Mouse (Mus musculus): ENCODE results near the gene Cd3d. TPM values are rescaled to one million over a fixed set of nuclear protein-coding genes. Genes with fewer than 3 reads are reported as not detected.

Gene Cd3d
- 2.4 and 6.5 TPM in 2 replicates for polyA plus RNA-seq (2015; fragmentation: Nextera tagmentation; extraction: Ambion mirVana)

DNA sequence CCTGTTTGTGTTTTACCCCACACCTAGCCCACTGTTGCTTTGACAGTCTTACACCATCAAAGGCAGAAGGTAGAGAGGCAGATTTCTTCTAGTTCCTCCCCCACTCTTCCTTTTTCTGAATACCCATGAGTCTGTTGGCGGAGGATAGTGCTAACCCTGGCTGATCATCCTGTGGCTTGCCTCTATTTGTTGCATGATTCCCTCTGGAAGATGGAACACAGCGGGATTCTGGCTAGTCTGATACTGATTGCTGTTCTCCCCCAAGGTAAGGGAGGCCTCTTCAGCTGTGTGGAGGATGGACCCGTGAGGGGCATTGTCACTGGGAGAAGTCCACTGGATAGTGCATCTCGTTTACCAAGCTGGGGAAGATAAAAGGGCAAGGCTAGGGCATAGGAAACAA, at the start of gene Cd3d:
Gene Cd3d, plus strand, starts transcription at position 111 of the 400 bp plus-strand sequence.
- H3K4me3 ChIP-seq (ENCODE audit: low read length), result no peak within 1 kb of the TSS
- no peaks in the 10 kb centered on the region for H3K4me1 ChIP-seq (replicated peaks; ENCODE audit: control insufficient read depth, insufficient read depth, low read length)
- no peak within 1 kb of the TSS for H3K9ac ChIP-seq (ENCODE audit: low read length)
- no peaks in the 10 kb centered on the region for H3K27me3 ChIP-seq (ENCODE audit: control insufficient read depth, insufficient read depth, low read depth, low read length)
- H3K4me2 ChIP-seq (ENCODE audit: low read depth, low read length), result no peak within 1 kb of the TSS
- H3K36me3 ChIP-seq (ENCODE audit: control insufficient read depth, insufficient read depth, low read length), result no peaks in the 10 kb centered on the region
- H3K9me3 ChIP-seq (ENCODE audit: control insufficient read depth, low read length), result no peaks in the 10 kb centered on the region
- no peak for ATAC-seq (ENCODE audit: low read depth)
- 77% methylated on average over 4 of the region's 4 CpGs for WGBS
- no peak within 1 kb of the TSS for H3K27ac ChIP-seq (ENCODE audit: low read length)

DNA sequence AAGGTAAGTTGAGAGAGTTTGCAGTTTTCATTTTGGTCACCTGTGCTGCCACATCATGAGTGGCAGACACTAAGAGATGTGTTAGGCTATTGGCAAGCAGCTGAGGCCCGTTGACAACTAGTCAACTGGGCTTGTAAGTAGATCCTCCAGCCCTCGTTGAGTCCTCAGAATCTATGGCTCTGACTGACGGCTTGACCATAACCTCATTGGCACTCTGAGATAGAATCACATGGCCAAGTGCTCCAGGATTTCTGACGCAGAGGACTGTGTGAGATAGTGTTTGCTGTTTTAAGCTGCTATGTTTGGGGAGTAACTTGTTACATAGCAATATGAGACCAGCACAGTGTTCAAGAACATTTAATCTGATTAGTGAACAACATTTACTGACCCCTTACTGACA, 39.8 kb upstream of the Cd3d start:
- Histone ChIP-seq H3K9me3 (ENCODE audit: control insufficient read depth, low read length) (no peaks in the 10 kb centered on the region), H3K4me3 (ENCODE audit: low read length) (no peak overlapping the region), H3K4me1 (replicated peaks; ENCODE audit: control insufficient read depth, insufficient read depth, low read length) (no peaks in the 10 kb centered on the region), H3K27ac (ENCODE audit: low read length) (no peak overlapping the region), H3K36me3 (ENCODE audit: control insufficient read depth, insufficient read depth, low read length) (peaks cover 25% of the 10 kb centered on the region), H3K27me3 (ENCODE audit: control insufficient read depth, insufficient read depth, low read depth, low read length) (no peaks in the 10 kb centered on the region), H3K4me2 (ENCODE audit: low read depth, low read length) (no peak overlapping the region), H3K9ac (ENCODE audit: low read length) (no peak overlapping the region)
- no peak for ATAC-seq (ENCODE audit: low read depth)
- 80% methylated on average over 4 of the region's 4 CpGs for WGBS

DNA sequence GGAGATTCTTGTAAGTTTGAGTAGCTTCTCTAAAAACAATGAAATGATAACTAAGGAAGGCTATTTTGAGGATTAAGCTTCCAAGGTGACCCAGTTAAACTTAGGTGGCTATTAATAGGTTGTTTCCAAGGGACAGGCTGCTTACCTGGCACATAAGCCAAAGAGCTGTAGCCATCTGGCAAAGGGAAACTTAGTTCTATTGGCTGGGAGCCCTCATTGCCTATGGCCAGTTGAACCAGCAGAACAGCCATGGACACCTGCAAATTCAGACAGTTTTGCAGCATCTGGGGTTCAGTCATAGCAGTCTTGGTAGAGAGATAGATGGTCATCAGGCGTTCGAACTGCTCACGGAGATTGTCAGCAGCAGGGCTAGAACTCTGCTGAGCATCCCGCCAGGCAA, 39.2 kb upstream of the Cd3d start:
- 96% methylated on average over 4 of the region's 4 CpGs for WGBS
- Histone ChIP-seq H3K9ac (ENCODE audit: low read length) (no peak overlapping the region), H3K4me2 (ENCODE audit: low read depth, low read length) (no peak overlapping the region), H3K4me3 (ENCODE audit: low read length) (no peak overlapping the region), H3K4me1 (replicated peaks; ENCODE audit: control insufficient read depth, insufficient read depth, low read length) (no peaks in the 10 kb centered on the region), H3K36me3 (ENCODE audit: control insufficient read depth, insufficient read depth, low read length) (peaks cover 25% of the 10 kb centered on the region), H3K27me3 (ENCODE audit: control insufficient read depth, insufficient read depth, low read depth, low read length) (no peaks in the 10 kb centered on the region), H3K9me3 (ENCODE audit: control insufficient read depth, low read length) (no peaks in the 10 kb centered on the region), H3K27ac (ENCODE audit: low read length) (no peak overlapping the region)
- no peak for ATAC-seq (ENCODE audit: low read depth)

- no peak overlapping the region for H3K4me2 ChIP-seq (ENCODE audit: low read depth, low read length)
- WGBS, result 88% methylated on average over 7 of the region's 7 CpGs
- no peak overlapping the region for H3K4me3 ChIP-seq (ENCODE audit: low read length)
- H3K9ac ChIP-seq (ENCODE audit: low read length), result no peak overlapping the region
- no peaks in the 10 kb centered on the region for H3K9me3 ChIP-seq (ENCODE audit: control insufficient read depth, low read length)
- no peaks in the 10 kb centered on the region for H3K4me1 ChIP-seq (replicated peaks; ENCODE audit: control insufficient read depth, insufficient read depth, low read length)
- ATAC-seq (ENCODE audit: low read depth), result no peak
- H3K27ac ChIP-seq (ENCODE audit: low read length), result no peak overlapping the region
- peaks cover 48% of the 10 kb centered on the region for H3K36me3 ChIP-seq (ENCODE audit: control insufficient read depth, insufficient read depth, low read length)
- no peaks in the 10 kb centered on the region for H3K27me3 ChIP-seq (ENCODE audit: control insufficient read depth, insufficient read depth, low read depth, low read length)
Measured at GRCm38 (mm10) chr9:44946185-44946695, 35.3 kb upstream of the Cd3d start.

- H3K27me3 ChIP-seq (ENCODE audit: control insufficient read depth, insufficient read depth, low read depth, low read length), result no peaks in the 10 kb centered on the region
- H3K4me2 ChIP-seq (ENCODE audit: low read depth, low read length), result no peak overlapping the region
- H3K27ac ChIP-seq (ENCODE audit: low read length), result no peak overlapping the region
- ATAC-seq (ENCODE audit: low read depth), result no peak
- H3K36me3 ChIP-seq (ENCODE audit: control insufficient read depth, insufficient read depth, low read length), result peaks cover 49% of the 10 kb centered on the region
- no peaks in the 10 kb centered on the region for H3K4me1 ChIP-seq (replicated peaks; ENCODE audit: control insufficient read depth, insufficient read depth, low read length)
- H3K9me3 ChIP-seq (ENCODE audit: control insufficient read depth, low read length), result no peaks in the 10 kb centered on the region
- 90% methylated on average over 5 of the region's 5 CpGs for WGBS
- no peak overlapping the region for H3K9ac ChIP-seq (ENCODE audit: low read length)
- no peak overlapping the region for H3K4me3 ChIP-seq (ENCODE audit: low read length)
Measured at GRCm38 (mm10) chr9:44947836-44948235, 33.8 kb upstream of the Cd3d start.

GRCm38 (mm10) chr9:44954432-44954831, 27.2 kb upstream of the Cd3d start:
- ATAC-seq (ENCODE audit: low read depth), result no peak
- Histone ChIP-seq H3K9me3 (ENCODE audit: control insufficient read depth, low read length) (no peaks in the 10 kb centered on the region), H3K4me3 (ENCODE audit: low read length) (no peak overlapping the region), H3K4me1 (replicated peaks; ENCODE audit: control insufficient read depth, insufficient read depth, low read length) (no peaks in the 10 kb centered on the region), H3K9ac (ENCODE audit: low read length) (no peak overlapping the region), H3K36me3 (ENCODE audit: control insufficient read depth, insufficient read depth, low read length) (peaks cover 50% of the 10 kb centered on the region), H3K27me3 (ENCODE audit: control insufficient read depth, insufficient read depth, low read depth, low read length) (no peaks in the 10 kb centered on the region), H3K27ac (ENCODE audit: low read length) (no peak overlapping the region), H3K4me2 (ENCODE audit: low read depth, low read length) (no peak overlapping the region)
- 84% methylated on average over 3 of the region's 3 CpGs for WGBS

DNA sequence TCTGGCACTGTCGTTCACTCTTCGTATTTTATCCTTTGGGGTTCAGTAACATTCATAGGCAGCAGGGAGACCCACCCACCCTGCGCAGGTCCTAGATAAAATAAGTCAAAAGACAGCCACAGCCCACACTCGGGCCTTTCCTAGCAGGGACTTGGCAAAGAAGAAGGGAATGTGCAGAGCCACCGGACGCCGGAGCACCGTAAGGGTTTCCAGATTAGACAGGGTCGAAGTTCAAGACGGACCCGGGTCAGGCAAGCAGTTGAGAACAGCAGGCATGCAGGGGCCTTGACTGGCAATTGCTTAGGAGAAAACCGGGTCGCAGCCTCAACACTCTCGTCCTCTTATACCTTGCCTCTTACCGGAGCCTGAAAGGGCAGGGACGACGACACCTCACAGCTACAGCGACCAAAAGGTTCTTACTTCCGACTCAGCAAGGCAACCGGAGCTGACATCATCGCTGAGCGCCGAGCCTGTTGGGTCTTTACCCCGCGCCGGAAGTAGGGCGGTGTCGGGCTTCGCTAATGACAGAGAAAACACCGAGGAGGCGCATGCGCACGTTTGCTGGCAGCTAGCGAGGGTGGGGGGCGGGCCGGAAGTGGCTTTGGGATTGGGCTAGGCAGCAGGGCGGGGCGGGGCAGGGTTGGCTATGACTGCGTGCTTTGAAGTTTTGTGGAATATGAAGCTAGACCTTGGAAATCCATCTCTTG, 16.3 kb upstream of the Cd3d start, which contains the start of gene Ube4a:
Gene Ube4a, minus strand, starts transcription at position 475 of the 707 bp plus-strand sequence.
- peaks cover 13% of the 10 kb centered on the region for H3K4me1 ChIP-seq (replicated peaks; ENCODE audit: control insufficient read depth, insufficient read depth, low read length)
- no peaks in the 10 kb centered on the region for H3K9me3 ChIP-seq (ENCODE audit: control insufficient read depth, low read length)
- peak within 1 kb of the TSS; percentile 91 for H3K4me2 ChIP-seq (ENCODE audit: low read depth, low read length)
- H3K9ac ChIP-seq (ENCODE audit: low read length), result peak within 1 kb of the TSS; percentile 88
- H3K27ac ChIP-seq (ENCODE audit: low read length), result peak within 1 kb of the TSS; percentile 42; the same call in 1 of the 2 replicates
- H3K36me3 ChIP-seq (ENCODE audit: control insufficient read depth, insufficient read depth, low read length), result no peaks in the 10 kb centered on the region; the same call in none of the 2 replicates
- under 1% methylated on average over 39 of the region's 39 CpGs for WGBS
- no peaks in the 10 kb centered on the region for H3K27me3 ChIP-seq (ENCODE audit: control insufficient read depth, insufficient read depth, low read depth, low read length)
- peak; percentile 98 for ATAC-seq (ENCODE audit: low read depth)
- H3K4me3 ChIP-seq (ENCODE audit: low read length), result peak within 1 kb of the TSS; percentile 94

- Histone ChIP-seq H3K4me2 (ENCODE audit: low read depth, low read length) (peak overlapping the region; percentile 91), H3K4me3 (ENCODE audit: low read length) (peak overlapping the region; percentile 94), H3K27ac (ENCODE audit: low read length) (peak overlapping the region; percentile 42; the same call in 1 of the 2 replicates), H3K4me1 (replicated peaks; ENCODE audit: control insufficient read depth, insufficient read depth, low read length) (peaks cover 13% of the 10 kb centered on the region), H3K27me3 (ENCODE audit: control insufficient read depth, insufficient read depth, low read depth, low read length) (no peaks in the 10 kb centered on the region), H3K36me3 (ENCODE audit: control insufficient read depth, insufficient read depth, low read length) (no peaks in the 10 kb centered on the region; the same call in none of the 2 replicates), H3K9ac (ENCODE audit: low read length) (peak overlapping the region; percentile 59), H3K9me3 (ENCODE audit: control insufficient read depth, low read length) (no peaks in the 10 kb centered on the region)
- no peak for ATAC-seq (ENCODE audit: low read depth)
- WGBS, result 12% methylated on average over 10 of the region's 10 CpGs
Measured at GRCm38 (mm10) chr9:44965833-44966466, 15.6 kb upstream of the Cd3d start.

DNA sequence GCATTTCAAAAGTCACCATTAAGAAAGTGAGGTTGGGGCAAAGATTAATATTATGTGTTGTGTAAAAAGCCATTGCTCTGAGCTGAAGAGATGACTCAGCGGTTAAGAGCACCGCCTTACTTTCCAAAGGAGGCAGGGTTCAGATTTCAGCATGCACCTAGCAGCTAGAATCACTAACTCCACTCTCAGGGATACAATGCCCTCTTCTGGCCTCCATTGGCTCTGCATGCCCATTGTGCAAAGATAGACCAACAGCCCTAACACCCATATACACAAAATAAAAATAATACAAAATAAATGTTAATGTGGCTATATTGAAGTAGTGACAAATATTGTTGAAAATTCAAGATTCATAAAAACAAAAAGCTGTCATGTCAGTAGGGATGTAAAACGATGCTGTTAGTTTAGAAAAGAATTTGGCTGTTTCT, 14.8 kb upstream of the Cd3d start:
- Histone ChIP-seq H3K27me3 (ENCODE audit: control insufficient read depth, insufficient read depth, low read depth, low read length) (no peaks in the 10 kb centered on the region), H3K27ac (ENCODE audit: low read length) (no peak overlapping the region), H3K9me3 (ENCODE audit: control insufficient read depth, low read length) (no peaks in the 10 kb centered on the region), H3K9ac (ENCODE audit: low read length) (no peak overlapping the region), H3K4me2 (ENCODE audit: low read depth, low read length) (no peak overlapping the region), H3K4me1 (replicated peaks; ENCODE audit: control insufficient read depth, insufficient read depth, low read length) (peaks cover 13% of the 10 kb centered on the region), H3K36me3 (ENCODE audit: control insufficient read depth, insufficient read depth, low read length) (no peaks in the 10 kb centered on the region; the same call in 1 of the 2 replicates), H3K4me3 (ENCODE audit: low read length) (no peak overlapping the region)
- ATAC-seq (ENCODE audit: low read depth), result no peak
- WGBS, result 22% methylated on average over 3 of the region's 3 CpGs
